Mouse (Mus musculus) cerebellum, postnatal 4 days (tissue): ENCODE data around the gene Gm28305.

ENCODE experiments used
- DNase-seq, 2 experiments: peaks; one replicate each; pipeline ENCODE4 v3.0.0; 2022; ENCODE audit warnings: low spot score in 2 of 2, mixed read lengths in 1 of 2

Gm28305 gene

DNA sequence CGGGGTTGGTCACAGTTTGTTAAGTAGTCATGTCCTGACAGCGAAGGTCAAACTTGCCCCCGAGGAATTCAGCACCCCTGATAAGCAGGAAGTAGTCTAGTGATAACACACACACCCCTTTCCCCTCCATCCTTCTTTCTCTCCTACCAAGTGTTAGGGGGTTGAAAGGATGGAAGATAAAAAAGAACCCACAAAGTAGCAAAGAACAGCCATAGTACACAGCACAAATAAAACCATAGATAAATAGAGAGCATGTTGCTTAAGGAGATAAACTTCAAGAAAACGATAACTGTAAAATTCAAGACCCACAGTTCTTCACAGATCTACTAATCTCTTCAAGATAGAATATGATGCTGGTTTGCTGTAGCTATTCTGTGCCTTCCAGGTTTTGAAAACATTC is 29.8 kb downstream of the Gm28305 start:
- DNase-seq = no peak

DNA sequence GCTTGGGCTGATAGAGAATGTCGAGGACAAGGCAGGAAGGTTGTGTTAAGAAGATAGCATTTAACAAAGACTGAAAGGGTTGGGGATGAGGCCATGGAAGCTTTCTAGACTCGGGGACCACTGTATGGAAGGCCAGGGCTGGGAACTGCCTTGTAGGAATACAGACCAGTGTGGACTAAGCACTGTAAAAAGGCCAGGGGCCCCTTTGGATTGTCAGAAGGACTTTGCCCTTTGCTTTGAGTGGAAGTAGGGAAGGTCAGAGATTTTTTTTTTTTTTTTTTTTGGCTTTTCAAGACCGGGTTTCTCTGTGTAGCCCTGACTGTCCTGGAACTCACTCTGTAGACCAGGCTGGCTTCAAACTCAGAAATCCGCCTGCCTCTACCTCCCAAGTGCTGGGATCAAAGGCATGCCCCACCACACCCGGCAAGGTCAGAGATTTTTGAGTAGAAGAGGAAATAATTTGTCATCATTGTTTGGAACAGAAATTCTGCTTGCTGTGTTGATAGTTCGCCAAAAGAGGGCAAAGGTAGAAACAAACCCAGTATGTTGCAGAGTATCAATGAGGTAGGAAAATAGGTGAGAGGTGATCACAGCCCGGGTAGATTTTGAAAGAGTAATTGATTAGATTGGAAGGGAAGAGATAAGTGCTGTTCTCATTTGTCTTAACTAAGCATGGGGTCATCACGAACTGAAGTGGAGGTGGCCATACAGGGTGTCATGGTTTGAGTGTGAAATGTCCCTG is 30.6 kb downstream of the Gm28305 start:
- no peak for DNase-seq

DNA sequence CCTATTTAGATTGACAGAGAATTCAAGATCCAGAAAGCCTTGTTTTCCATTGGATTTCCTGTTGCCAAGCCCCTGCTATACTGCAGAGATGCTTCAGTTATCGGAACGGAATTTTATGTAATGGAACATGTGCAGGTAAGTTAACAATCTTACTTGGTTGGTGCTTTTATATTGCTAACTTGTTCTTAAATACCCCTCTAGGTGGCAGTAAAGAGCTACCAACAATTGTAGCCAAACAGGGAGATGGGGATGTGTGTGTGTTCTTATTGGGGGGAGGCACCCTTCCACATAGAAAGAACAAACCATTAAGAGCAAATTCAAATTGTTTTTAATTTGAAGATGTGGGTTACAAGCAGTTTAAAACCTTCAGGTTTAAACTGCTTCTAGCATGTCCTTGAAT is 35.3 kb downstream of the Gm28305 start:
- no peak for DNase-seq

DNA sequence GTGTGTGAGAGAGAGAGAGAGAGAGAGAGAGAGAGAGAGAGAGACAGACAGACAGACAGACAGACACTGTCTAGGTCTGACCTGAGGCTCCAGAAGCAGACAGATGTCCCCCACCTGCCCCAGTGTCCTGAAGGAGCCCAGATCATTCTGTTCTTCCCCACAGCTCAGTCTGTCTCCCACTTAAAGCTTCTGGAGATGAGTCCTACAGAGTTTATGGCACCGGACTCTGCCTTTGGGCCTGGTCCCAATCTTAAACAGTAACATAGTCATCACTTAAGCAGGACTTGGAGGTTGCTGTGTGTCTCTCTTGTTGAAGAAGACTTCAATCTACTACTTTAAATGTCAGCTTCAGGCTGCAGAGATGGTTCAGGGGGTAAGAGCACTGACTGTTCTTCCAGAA is 38.3 kb downstream of the Gm28305 start:
- DNase-seq = no peak

DNA sequence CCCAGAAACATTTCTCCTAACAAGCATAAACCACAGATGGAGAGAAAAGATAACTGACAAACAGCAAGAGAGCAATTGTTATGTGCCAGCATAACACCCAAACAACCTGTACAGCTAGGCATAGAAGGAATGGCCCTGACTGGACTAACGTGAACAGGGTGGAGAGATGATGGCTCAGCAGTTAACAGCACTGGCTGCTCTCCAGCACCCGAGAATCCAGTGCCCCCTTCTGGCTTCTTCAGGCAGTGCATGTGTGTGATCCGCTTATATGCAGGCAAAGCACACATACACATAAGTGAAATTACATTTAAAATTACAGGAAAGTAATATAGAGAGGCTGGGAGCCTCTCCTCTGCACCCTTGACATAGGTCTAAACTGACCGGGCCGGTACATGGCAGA is 38.9 kb downstream of the Gm28305 start:
- peak in 1 of 2 experiments; percentile 42 for DNase-seq

DNA sequence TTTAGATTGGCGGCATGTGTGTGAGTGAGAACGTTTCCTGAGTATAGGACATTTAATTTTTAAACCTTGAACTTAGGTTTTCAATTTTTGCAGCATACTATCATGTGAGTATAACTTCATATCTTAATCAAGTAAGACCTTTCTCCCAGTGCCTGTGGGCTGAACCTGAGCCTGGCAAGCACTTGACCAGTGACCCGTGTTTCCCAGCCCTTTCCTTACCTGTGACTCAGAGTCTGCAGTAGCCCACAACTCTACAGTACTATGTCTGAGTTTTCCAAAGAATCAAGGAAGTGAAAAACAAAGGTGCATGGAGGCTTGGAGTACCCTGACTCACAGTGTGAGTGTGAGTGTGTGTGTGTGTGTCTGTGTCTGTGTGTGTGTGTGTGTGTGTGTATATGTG is 39.6 kb downstream of the Gm28305 start:
- no peak for DNase-seq

DNA sequence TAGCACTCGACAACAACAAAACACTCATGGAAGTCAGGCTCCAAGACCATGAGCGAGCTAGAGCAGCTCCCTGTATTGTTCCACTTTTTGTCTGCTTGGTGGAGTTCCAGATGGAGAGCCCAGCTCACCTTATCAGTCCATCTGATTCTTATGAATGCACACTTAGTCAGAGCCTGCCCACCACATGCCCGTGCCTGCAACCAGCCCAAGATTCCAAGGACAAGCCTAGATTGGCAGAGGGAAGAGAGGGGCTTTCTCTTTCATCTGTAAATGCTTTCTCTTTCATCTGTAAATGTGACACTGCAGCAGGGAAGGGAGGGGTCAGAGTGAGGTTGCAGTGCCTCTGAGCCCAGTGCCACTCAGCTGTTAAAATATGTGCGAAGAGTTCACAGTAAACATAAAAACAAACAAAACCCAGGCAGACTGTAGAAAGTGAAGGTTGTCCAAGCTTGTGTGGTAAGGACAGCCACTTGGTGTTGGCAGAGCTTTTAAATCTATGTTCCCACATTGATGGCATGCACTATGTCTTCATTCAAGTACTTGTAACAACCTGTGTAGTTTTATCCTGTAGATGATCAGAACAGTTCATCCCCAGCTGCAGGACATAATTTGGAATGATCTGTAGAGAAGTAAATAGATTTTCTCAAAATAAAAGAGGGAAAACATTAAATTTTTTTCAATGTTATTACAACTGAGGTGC is 45.4 kb downstream of the Gm28305 start:
- DNase-seq = no peak

DNA sequence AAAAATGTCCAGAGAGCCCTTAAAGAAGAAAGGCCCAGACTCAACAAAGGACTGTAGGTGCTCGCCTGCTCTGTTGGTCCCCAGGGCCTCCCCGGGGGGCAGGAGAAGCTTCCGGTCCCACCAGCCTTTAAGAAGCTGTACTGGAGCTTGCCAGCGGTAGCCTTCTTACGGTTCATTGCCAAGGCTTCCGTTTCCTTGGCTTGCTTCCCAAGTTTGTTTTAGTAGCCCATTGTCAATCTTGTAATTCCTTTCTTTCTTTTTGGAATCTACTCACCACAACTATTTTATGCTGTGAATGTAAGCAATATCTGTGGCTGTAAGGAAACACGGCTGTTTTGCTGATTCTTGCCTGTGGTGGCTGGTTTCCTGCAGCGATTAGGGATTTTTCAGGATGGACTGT is 48.1 kb downstream of the Gm28305 start:
- DNase-seq = peak in 1 of 2 experiments; percentile 8

DNA sequence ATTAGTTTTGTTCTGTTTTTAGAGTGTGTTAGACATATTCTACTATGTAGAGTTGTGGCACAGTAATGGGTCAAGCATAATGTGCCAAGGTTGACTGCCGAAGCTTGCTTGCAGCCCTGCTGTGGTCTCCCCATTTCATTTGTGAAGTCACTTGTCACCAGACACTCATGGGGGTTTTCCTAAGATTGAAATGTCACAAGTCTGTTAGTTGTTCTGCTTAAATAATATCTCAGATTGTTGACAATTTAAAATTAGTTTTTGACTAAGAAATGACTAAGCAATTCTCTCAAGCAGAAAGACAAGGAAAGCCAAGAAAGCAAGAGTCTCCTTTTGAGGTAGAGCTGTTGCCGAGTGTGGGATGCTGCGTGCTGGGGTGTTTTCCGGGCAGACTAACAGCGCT is 52.5 kb downstream of the Gm28305 start:
- DNase-seq = no peak

DNA sequence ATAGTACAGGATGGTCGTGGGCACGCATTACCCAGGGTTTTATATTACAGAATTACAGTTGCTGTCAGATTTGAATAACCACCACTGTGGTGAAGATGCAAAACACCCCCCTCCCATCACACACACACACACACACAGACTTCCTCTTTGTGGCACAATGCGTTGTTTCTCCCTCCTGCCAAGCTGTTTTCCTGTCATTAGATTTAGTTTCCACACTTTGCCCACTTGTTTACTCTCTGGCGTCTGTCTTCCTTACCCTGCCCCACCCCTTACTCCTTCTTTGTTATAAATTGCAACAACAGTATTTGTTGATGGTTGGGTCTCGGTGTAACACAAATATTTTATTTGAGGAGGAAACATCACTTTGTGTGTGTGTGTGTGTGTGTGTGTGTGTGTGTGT is 57.8 kb downstream of the Gm28305 start:
- no peak for DNase-seq

DNA sequence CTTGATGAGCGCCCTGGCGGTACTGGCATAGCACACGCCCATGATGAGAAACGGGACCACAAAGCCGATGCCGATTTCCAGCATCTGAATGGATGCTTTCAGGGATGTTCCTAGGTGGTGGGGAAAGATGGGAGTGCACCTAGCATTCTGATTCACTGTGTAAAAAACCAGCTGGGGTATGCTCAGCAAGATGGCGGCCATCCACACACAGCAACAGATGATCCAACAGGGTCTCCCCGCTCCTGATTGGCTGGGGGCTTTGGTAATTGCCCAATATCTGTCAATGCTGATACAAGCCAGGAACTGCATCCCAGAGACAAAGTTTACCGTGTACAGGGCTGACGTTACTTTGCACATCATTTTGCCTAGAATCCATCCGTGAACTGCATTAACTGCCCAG is 58.6 kb downstream of the Gm28305 start:
- no peak for DNase-seq

DNA sequence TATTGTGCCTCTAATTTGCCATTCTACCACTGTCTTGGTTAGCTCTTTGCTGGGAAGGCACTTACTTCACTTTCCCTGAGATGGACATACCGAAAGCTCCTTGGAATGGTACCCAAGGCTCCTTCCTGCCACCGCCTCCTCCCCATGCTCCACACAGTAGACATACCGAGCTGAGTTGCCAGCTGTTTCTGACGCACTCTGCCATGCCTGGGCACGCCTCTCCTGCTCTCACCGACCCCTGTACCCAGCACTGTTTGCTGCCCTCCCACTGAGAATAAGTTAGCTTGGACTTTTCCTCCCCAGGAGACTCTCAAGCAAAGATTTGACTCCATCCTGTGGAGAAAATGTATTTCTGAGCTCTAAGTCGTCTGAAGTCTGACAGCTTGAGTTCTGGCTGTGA is 60.4 kb downstream of the Gm28305 start:
- DNase-seq = no peak

DNA sequence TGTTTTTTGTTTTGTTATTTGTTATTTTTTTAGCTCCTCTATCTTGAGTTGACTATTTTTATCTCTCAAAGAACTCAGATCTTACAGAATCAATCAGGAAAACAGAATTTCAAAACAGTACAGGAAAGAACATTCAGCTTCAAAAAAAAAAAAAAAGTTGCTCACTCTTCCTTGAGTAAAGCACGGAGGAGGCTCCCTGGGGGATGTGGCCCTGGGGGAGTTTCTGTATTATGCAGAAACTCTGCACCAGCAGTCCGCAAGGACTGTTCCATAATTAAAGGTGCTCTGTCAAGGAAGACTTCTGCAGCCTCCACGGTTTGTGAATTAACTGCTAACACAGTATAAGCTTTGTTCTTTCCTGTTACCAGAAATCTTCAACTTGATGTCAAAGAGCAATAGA is 61.0 kb downstream of the Gm28305 start:
- no peak for DNase-seq

DNA sequence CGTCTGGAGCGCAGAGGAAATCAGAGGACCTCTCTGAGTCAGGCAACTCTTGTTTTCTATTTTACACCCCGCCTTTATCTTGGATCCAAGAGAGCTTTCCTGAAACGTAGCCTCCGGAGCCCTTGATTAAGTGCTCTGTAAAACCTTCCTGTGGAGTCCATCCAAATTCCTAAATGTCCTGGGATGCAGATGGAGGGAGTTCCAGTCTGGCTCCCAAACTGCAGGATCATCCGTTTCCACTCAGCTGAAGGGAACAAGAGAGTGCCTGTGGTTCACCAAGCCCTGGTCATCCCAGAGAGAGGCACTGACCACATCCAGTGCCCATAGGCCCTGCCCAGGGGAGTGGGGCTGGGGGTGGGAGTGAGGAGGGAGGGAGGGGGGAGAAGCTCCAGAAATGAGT is 61.8 kb downstream of the Gm28305 start:
- no peak for DNase-seq

DNA sequence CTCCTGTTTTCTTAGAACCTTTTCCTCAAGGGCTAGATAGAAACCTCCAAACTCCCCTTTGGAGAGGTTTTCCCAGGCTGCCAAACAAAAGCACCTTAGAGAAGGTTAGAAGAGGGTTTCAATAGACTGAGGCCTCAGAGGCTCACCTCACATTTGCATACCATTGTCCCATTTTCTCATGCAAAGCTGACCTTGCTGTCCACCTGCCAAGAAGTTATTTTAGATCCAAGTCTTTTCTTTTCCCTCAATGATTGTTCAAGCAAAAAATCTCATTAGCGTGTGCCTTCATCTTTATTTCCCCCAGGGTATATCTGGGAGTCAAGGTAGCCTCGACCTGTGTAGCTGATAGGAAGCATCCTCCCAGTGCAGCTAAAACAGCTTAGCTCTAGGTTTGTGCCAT is 62.4 kb downstream of the Gm28305 start:
- no peak for DNase-seq

DNA sequence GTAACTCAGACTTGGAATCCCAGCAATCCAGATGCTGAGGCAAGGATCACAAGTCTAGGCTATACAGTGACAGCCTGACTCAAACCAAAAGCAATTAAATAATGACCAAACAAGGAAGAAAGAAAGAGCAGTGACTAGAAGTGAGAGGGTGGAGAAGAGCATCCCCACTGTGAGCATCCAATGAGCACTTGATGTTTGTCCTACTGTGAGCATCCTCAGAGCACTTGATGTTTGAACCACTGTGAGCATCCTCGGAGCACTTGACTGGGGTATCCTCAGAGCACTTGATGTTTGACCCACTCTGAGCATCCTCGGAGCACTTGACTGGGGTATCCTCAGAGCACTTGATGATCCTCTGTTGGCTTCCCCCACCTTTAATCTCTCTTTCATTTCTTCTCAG is 64.5 kb downstream of the Gm28305 start:
- no peak for DNase-seq

DNA sequence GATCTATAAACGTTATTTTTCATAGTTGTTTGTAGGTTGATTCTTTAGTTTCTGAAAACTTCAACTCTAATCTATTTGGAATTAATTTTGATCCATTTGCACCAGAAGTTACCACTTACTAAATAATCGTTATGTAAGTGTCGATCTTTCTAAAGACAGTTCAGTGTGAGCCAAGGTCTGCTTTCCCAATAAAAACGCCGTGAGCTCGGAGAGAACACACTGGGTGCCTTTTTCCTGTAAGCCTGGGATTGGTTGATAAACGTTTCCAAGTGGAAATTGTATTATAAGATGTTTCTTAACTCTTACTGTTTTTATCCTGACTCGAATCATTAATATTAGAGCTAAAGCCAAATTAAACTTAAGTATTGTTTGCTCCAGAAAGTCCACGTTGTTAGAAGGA is 66.5 kb downstream of the Gm28305 start:
- DNase-seq = no peak

DNA sequence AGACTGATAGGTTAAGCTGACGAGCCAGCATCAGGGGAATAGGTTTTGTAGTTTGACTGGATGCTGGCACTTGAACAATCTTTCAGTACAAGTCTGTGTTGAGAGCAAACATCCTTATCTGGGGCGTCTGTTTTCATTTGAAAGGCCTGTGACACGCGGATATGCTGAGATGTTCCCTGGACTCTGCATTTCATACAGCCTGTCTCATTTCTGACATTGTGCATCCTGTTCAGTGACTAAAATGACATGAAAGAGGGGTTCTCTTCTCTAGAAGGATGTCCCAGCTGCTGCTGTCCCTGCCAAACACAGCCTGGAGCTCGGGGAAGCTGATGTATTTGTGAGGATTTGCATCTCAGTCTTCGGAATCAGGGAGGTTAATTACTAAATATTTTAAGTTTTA is 67.0 kb downstream of the Gm28305 start:
- no peak for DNase-seq

DNA sequence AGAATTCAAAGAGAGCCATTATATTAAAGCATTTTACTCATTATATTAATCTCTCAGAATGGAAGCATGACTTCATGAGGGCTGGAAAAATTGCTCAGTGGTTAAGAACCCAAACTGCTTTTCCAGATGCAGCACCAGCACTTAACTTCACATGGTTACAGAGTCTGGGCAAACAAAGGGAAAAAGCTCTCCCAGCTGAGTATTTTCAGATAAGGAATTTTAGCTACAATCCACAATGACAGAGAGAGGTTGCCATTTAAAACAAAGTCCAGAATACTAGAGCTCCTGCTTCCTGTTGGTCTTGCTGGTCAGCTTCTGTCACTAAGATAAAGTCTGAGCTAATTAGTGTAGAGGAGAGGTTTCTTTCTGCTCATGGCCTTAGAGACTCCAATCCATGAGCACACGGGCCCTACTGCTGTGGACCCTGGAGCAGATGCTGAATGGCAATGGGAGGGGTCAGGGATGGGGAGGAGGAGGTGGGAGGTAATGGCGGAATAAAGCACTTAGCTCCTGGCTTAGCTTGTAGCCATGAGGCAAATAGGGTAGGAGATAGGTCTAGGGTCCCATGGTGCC is 68.2 kb downstream of the Gm28305 start:
- DNase-seq = no peak

DNA sequence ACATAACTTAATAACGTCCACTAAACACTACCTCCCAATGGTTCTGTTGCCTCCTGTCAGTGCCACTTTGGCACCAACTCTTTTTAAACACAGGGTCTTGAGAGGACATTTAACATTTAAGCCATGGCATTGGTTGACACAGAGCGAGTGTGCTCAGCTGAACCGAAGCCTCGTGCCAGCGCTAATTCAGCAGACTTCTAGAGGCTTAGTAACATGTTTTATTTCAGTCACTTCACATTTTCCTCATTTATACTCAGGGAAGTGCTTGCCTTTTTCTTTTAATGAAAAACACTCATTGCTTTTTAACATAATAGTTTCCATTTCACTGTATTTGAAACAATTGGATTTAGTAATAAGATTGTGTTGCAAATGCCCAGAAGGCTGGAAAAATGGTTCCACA is 68.7 kb downstream of the Gm28305 start:
- no peak for DNase-seq

DNA sequence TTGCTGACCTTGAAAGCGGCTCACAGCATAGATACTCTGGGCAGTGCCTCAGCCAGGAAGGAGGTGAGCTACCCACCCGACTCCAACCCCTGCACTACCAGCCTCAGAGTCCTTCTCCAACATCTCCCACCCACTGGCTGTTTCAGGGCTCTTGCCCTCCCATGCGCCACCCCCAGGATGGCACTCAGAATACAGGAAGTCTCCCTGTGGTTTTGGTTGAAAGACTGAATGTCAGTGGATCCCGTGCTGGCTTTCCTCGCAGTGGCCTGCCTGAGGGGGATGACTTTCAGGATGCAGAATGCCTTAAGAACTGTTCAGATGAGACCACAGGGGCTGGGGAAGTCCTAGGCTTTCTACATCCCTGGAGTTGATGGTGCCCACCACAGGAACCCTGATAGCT is 82.6 kb downstream of the Gm28305 start:
- no peak for DNase-seq

DNA sequence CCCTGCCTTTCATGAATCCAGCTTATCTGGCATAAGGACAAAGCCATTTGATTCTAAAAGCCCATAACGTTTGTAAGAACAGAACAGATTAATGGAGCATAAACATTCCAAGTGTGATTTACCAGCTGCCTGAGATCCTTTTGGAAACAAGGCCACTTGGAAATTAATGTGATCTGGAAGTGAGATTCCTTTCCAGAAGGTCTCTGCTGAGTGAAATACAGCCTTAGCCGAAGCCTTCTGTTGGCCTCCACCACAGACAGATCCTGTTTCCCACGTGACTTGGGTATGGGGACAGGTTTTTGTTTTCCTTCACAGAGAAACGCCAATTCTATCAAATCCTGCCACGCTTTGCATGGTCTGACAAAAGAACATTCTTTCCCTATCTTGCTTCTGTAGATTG is 83.2 kb downstream of the Gm28305 start:
- DNase-seq = no peak
